Mouse (Mus musculus) thymus, postnatal 4 days (tissue): ENCODE measurements at regions not wholly inside any gene's neighbourhood (a gene's known extent, or its start where the extent isn't known, plus 50 kb on each side); places are given as distances from the start of the nearest gene placed in this dataset.
A peak's percentile ranks its signal among the peaks of the same experiment; 100 is the strongest.

ENCODE experiments used
- DNase-seq: peaks from one replicate; pipeline ENCODE4 v3.0.0; 2021

DNA sequence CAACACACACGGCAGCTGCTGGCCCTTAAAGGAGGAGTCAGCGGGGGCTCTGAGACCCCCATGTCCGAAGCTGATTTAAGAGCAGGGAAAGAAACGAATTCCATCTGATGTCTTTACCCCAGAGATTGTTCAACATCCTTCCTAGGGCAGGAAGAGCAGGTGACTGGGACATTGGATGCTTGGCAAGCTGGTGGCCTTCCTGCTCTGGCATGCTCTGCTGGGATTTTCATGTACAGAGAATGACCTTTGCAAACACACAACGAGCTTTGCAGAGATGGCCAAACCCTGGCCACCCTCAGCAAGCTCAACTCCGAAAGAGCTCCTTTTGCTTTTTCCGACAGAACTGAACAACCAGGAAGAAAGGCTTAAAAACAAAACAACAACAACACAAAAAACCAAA lies 194.7 kb upstream of the Map3k1 start:
- DNase-seq = no peak

- no peak for DNase-seq
Observed at GRCm38 (mm10) chr13:112004126-112004525, 195.3 kb upstream of the Map3k1 start.

- no peak for DNase-seq
Observed at GRCm38 (mm10) chr13:112005421-112005820, 196.6 kb upstream of the Map3k1 start.

DNA sequence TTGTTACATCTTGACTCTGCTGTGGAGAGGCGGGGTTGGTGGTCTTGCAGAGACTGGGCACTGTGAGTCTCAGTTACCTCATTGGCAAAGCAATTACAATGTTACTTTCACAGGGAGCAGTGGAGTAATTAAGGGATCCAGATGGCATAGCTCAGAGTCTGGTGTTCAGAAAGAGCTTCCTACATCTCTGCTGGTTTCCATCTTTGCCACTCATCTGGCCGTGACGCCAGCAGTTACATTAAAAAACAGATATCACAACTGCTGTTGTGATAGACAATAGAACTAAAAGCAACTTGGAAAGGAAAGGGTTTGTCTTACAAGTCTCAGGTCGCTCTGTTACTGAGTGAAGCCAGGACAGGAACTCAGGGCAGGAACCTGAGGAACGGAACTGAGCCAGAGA lies 200.0 kb upstream of the Map3k1 start:
- DNase-seq = no peak

GRCm38 (mm10) chr13:112009288-112009687 lies 200.5 kb upstream of the Map3k1 start:
- no peak for DNase-seq

DNA sequence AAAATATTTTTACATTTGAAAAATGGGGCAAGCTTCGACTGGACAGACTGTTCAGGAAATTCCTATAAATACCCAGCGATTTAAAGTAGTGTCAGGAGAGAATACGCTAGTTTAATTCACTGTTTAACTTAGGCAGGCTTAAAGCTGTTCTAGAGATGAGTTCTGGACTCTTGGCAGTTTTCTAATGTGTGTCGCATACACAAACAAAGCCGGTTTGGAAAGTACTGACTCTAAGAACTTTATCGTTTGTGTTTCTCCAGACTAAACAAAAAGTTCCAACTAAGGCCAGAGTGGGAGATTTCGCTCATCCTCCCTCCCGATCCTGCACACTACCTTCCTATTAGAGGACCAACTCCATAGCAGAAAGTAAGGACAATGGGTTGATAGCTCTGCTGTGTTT lies 201.7 kb upstream of the Map3k1 start:
- DNase-seq = no peak

DNA sequence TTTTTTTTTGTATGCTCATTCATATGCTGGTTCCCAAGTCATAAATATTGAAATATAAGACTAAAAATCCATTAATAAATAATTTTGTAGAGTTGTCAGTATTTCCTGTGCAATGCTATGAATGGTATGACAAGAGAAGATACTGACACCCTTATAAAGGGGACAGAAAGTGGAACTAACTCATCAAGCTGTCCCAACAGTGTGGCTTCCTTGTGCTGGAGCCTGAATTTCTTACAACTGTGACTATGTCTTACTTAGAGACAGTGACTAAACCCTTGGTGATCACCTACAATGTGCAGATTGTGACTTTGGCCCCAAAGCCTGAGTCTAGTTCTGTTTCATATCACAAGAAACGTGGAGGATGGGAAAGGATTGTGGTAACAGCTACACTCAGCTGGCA lies 203.8 kb upstream of the Map3k1 start:
- no peak for DNase-seq

GRCm38 (mm10) chr13:112015083-112015482 lies 206.3 kb upstream of the Map3k1 start:
- DNase-seq = no peak

- DNase-seq = no peak
Observed at GRCm38 (mm10) chr13:112016280-112016679, 207.5 kb upstream of the Map3k1 start.

DNA sequence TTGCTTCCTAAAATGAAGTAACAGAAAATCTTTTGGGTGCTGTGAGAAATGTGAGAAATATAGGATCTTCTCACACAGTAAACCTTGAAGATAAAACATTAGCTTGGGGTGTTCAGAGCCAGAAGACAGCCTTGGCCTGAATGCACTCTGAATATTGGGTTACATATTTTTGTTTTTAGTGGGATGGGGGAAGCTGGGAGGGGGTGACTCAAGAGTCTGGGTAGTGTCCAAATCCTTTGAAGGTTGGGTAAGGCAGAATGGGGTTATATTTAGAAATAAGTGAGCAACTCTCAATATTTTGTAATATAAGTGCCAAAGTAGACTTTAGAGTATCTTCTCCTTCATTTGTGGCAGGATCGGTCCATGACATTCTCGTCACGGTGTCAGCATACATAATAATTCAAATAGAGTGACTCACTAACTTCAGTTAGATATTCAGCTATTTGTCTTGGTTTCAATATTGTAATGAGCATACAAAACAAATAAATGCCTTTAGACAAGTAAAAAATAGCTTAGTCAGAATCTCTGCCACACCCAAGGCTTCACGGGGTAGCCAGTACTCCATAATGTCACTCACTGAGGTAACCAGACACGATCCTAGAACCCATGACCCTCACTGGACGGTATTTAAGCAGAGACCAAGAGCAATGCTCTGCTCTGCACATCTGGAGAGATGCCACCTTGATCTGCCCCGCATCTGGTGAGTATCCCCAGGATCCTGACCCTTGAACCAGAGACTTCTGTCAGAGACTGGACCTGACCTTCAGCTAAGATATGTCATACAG lies 209.9 kb upstream of the Map3k1 start:
- no peak for DNase-seq

- DNase-seq = peak; percentile 3
Observed at GRCm38 (mm10) chr13:112019575-112019974, 210.8 kb upstream of the Map3k1 start.

GRCm38 (mm10) chr13:112023171-112023570 lies 214.4 kb upstream of the Map3k1 start:
- no peak for DNase-seq

GRCm38 (mm10) chr13:112024667-112025585 lies 216.1 kb upstream of the Map3k1 start:
- peak; percentile 1 for DNase-seq

- no peak for DNase-seq
Observed at GRCm38 (mm10) chr13:112025586-112025950, 216.8 kb upstream of the Map3k1 start.

DNA sequence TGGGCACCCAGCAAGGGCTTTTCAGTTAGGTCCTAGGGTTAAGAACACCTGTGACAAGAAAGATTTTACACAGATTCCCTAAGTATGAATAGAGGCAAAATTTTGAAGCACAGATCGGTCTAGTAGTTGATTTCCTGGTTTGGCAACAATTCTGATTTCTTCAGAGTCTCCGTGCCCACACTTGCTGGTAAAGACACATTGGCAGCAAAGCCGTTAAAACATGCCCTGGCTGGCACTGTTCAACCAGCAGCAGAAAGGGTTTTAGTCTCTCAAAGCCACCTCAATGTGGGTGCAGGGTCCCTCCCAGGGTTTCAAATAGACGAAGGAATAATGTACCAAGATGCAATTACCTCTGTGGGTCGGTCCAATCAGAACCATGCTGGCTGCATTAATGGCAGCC lies 218.9 kb upstream of the Map3k1 start:
- no peak for DNase-seq

GRCm38 (mm10) chr13:112031061-112031460 lies 222.3 kb upstream of the Map3k1 start:
- DNase-seq = no peak

GRCm38 (mm10) chr13:112031631-112032320 lies 223.0 kb upstream of the Map3k1 start:
- no peak for DNase-seq

GRCm38 (mm10) chr13:112037731-112038380 lies 229.1 kb upstream of the Map3k1 start:
- DNase-seq = no peak

DNA sequence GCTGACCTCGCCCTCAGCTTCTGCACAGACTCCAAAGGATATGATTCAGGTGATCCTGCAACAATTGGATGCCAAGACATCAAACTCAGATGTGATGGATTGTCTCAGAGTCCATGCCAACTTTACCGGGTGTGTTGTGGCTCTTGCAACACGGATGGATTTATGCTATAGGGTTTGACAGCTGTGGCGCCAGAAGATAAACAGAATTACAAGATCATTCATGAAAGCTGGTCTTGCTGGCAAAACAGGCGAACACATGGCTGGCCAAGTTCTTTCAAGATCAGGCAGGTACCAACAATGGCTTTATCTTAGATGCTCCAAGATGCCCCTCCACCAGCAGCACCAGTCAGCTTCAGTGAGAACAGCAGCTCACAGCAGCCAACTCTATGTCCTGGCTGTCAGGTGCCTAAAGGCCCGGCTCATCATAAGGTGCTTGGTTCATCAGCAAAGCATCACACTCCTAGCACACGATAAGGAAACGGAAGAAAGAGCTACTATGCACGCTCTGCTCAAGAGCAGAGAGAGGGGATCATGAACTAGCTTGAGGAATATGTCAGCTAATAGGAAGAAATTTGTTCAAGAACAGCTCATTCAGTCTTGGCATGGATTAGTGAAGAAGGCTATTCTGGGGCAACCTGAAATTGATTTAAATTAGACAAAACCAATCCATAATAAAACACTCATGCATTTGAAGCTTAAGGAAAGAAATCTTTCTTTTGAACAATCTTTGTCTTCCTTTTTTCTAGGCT lies 229.9 kb upstream of the Map3k1 start:
- no peak for DNase-seq

DNA sequence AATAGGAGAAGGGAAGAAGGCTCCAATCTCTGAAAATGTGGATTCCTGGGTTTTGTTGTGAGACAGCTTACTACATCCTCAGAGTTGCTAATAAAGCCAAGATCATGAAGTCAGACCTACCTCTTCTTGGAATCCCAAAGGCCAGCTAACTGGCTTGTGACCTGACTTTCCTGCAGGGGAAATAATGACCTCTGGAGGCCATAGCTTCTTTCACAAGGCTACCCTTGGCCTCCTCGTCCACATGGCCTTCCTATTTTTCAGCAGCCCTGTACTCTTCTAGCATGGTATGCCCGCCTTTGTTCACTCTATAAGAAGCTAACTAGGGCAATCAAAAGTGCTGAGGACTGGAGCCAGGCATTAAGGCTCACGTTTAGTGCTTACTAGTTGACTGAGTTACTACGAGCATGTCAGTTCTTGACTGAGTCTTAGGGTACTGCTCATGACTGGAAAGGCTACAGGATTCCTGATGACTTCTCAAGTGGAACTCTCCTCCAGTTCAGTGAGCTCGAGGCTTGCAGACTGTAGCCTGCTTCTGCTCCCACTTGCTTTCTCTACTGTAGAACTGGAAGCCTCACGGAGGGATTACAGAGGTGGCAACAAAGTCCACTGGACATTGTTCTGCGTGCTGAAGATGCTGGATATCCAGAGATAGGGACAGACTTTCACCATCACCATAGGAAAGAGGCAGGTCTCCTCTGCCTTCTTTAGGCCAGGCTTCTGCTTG lies 230.8 kb upstream of the Map3k1 start:
- DNase-seq = no peak

DNA sequence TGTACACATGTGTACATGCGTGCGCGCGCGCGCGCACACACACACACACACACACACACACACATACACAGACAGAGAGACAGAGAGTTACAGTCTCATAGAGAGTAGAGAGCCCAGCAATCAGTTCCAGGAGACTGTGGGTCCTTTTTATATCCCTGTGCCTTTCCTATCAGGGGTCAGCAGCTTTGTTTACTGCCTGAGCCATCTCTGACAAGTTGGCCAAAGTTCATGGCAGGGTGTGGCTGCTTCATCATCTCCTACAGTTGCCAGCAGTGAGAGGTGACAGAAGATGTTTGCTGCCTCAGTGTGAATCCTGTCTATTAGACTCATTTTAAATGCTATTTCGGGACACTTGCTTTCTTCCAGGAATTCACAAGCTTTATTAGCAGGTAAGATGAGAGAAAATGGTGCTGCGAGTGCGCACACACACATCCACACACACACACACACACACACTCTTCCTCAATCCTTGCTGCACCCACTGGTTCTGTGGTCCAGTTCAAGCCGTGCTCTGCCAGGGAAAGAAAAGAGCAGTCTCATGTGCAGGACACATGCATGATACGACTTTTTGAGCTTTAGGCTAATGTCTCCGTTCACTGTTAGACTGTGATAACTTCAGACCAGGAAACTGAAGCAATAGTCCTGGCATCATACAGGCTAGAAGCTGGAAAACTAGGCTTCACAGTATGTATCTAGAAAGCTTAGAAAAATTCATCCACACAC lies 234.9 kb upstream of the Map3k1 start:
- DNase-seq = no peak
